Mouse (Mus musculus): Measurements from ENCODE around the gene Il4i1.

GRCm38 (mm10) chr7:44768129-44768528 is 48.1 kb upstream of the Il4i1 start:
- TF ChIP-seq CTCF (conservative IDR thresholded peaks at IDR 0.05; ENCODE audit: insufficient read depth, insufficient read length, low read depth, low read length) (no peak), POLR2A (IDR thresholded peaks at IDR 0.05; ENCODE audit: low read depth, low read length) (no peak)
